Mouse (Mus musculus) liver, adult 2 months (tissue): ENCODE measurements at regions not wholly inside any gene's neighbourhood (a gene's known extent, or its start where the extent isn't known, plus 50 kb on each side); places are given as distances from the start of the nearest gene placed in this dataset.

ENCODE experiments used
- CTCF ChIP-seq: fragments of 200-500 bp; IDR thresholded peaks from 2 replicates; pipeline ENCODE4 v1.5.1; 2011; ENCODE audit warnings: low read depth, low read length, control low read depth
- POLR2A ChIP-seq: fragments of 200-500 bp; IDR thresholded peaks from 2 replicates; pipeline ENCODE4 v1.6.1; 2011; ENCODE audit warnings: low read length, control low read depth; ENCODE audit not compliant: insufficient read depth; ENCODE audit errors: extremely low read depth

- TF ChIP-seq CTCF (no peak), POLR2A (no peak)
Observed at GRCm38 (mm10) chr4:12560015-12560414, 388.2 kb upstream of the Fam92a start.
